Mouse (Mus musculus) cerebellum, postnatal 10 days (tissue): ENCODE measurements around the gene Midn.
A peak's percentile ranks its signal among the peaks of the same experiment; 100 is the strongest.
"Not testable (repeated sequence)": the region's sequence is repeated elsewhere in the genome, so short reads cannot be mapped to it uniquely, and the experiment has no call there.

Experiments used
- DNase-seq, 2 experiments: peaks; one replicate each; pipeline ENCODE4 v3.0.0; 2021; ENCODE audit warnings: mixed read lengths in 2 of 2

Gene Midn

DNA sequence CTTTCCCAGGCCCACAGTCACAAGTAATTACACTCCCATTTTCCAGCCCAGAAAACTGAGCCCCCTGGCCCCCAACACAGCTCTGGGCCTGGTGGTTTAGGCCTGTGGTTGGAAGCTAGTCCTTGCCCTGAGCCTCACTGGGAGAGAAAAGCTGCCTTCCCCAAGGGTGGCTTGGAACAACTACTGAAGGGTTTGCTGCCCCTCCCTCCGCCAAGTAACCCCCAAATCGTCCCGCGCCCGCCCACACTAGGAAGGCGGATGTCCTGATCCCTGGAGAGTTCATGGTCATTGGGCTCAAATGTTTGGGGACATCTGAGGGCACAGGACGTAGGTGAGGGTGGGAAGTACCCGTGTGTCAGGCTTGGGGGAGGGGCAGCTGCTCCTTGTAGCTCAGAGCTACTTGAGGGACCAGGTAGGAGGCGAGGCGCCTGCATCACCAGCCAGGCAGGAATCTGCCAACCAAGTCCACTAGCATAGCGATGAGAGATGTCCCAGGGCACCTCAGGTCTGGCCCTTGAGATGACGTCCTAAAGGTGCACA is 11.0 kb downstream of the Midn start:
- DNase-seq, result peak; percentile 75 to 79

GRCm38 (mm10) chr10:80159561-80160454 is 11.7 kb downstream of the Midn start:
- DNase-seq, result peak; percentile 99 to 100

DNA sequence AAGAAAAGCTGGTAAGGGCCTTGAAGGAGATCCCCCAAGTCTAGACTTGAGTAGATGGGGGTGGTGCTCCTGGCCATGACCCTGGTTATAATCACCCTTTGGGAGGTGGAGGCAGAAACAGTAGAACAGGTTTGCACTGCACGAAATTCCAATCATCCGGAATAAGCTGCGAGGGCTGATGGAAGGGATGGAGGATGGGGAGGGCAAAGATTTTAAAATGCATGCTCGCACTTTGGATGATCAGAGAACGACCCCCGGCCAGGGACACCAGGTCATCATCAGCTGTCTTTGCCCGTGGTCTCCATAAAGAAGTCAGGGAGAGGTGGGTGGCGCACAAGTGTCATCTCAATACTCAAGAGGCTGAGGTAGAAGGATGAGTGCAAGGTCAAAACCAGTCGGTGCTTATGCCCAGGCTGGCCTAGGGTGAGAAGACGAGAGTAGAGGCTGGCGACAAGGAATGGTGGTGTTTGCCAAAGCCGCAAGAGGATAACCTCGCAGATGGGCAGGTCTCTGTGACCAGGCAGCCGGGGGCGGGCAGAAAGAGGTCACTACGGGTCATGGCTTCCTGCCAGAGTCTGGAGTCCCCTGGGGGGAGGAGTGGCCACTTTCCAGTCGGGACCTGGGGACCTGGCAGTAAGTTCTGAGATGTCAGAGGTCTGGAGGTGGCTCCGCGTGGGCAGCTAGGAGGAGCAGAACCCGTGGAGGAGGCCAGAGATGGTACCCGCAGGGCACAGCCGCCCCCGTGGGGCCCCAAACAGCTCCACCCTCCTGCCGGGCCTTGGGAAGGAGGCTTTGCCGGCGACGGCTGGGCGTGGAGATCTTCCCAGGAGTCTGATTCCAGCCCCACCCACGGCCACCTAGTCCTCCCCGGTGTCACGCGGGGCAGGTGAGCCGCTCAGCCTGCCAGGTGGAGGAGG is 12.6 kb downstream of the Midn start:
- DNase-seq, result peak; percentile 84 to 88

DNA sequence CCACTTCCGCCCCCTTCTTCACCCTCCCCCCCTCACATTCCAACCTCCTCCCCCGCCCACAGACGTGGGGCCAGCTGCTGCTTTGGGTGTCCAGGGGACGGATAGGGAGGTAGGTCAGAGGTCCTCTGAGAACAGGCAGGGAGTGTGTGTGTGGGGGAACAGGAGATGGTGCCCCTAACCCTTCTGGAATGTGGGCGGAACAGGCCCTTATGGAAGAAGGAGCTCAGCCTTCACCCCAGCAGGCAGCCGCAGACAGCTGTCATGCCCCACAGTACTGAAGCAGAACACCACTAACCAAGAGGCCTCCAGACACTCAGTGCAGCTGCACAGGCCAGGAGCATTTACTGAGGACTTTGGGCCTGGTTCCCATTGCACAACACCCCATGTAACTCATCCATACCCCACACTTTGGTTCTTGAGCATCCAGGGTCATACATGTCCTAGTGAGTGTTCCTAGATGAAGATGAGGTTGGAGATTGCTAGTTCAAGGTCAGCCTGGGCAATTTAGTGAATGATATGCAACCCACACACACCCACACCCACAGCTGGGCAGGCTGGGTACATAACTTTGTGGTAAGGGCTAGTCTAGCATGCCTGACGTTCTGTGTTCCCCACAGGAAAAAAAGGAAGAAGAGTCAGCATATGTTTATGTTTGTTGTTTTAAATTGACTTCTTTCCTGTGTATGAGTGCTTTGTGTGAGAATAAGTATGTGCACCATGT is 13.6 kb downstream of the Midn start:
- no peak for DNase-seq

GRCm38 (mm10) chr10:80162243-80162608 is 14.2 kb downstream of the Midn start:
- no peak for DNase-seq

DNA sequence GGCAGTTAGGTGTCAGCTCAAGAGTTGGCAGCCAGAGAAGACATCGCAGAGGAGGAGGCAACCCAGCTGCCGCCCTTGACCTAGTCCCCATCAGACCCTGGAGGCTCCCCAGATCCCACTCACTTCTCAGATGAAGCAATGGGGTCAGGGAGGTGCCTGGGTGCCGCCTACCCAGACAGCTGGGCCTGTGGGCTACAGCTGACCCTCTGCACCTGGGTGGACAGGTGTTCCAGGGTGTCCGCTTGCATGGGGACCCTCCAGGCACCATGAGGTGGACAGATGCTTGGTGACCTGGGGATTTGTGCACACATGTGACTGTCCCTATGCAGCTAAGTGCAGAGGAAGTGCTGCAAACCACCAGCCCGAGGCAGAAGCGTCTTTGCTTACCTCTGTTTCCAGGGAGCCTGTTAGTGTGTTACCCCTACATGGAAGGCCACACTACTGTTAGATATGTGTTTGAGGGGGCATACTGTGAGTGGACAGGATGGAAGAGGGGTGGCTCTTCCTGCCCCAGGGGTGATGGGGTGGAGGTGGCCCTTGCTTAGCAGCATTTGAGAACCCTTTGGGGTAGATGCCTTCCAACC is 14.7 kb downstream of the Midn start:
- DNase-seq, result no peak

DNA sequence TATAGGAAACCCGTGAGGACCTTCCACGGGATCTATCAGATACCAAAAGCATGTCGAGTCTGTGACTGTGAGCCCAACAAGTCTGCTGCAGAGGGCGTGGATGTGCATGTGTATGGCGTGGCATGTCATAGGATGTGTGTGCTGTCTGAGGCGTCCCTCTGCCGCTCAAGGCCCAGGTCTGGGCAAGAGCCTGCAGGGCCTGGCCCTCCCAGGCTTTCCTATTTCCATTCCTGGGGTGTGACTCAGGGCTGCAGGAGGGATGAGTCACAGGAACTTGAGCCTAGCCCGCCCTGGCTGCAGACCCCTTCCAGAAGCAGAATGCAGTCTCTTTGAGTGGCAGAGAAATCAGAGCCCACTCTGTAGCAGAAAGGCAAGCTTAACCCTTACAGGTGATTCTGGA is 15.6 kb downstream of the Midn start:
- no peak for DNase-seq

GRCm38 (mm10) chr10:80164161-80164997 is 16.3 kb downstream of the Midn start:
- DNase-seq, result peak; percentile 72 to 75

DNA sequence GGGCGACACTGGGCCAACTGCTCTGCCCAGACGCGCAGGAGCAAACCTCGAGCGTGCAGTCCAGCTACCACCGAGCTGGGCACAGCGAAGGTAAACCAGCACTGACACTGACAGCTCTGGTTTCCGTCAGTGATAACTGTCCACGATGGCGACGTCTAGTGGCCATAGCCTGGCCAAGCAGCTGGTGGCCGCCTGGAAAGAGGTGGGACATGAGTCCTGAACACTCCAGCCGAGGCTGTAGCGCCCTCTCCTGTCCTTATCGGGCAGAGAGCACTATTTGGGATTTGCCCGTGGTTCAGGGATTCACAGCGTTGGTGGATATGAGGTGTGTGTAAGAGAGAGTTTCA is 16.9 kb downstream of the Midn start:
- peak; percentile 99 for DNase-seq

GRCm38 (mm10) chr10:80165392-80166128 is 17.5 kb downstream of the Midn start, which contains the start of gene Cirbp:
Gene Cirbp (plus strand): TSS chr10:80165985.
- peak; percentile 74 to 76 for DNase-seq

- DNase-seq, result not testable (repeated sequence)
Measured at GRCm38 (mm10) chr10:80166136-80166535, 18.1 kb downstream of the Midn start.

- peak; percentile 99 for DNase-seq
Measured at GRCm38 (mm10) chr10:80167460-80168037, 19.5 kb downstream of the Midn start.

- peak; percentile 97 for DNase-seq
Measured at GRCm38 (mm10) chr10:80168038-80168661, 20.1 kb downstream of the Midn start.

- no peak for DNase-seq
Measured at GRCm38 (mm10) chr10:80169070-80169469, 21.0 kb downstream of the Midn start.

DNA sequence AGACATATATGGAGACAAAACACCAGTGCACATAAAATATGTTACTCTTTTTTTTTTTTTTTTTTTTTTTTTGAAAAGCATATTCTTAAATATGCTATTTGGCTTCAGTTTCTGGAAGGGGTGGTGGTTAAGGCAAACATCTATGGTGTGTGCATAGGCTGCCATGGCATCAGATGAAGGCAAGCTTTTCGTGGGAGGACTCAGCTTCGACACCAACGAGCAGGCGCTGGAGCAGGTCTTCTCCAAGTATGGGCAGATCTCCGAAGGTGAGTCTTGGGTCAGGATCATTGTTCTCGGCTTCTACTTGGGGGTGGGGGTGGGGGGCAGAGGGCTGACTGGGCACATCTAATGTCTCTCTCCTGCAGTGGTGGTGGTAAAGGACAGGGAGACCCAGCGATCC is 21.6 kb downstream of the Midn start:
- DNase-seq, result no peak

DNA sequence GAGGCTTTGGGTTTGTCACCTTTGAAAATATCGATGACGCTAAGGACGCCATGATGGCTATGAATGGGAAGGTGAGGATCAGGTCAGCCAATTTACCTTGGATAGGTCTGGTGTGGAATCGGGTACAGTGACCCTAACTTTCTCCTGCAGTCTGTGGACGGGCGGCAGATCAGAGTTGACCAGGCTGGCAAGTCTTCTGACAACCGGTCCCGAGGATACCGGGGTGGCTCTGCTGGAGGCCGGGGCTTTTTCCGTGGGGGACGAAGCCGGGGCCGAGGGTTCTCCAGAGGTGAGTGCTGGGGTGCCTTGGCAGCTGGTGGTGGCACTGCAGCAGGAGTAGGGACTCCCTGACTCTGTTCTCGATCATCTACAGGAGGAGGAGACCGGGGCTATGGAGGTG is 22.0 kb downstream of the Midn start:
- no peak for DNase-seq

DNA sequence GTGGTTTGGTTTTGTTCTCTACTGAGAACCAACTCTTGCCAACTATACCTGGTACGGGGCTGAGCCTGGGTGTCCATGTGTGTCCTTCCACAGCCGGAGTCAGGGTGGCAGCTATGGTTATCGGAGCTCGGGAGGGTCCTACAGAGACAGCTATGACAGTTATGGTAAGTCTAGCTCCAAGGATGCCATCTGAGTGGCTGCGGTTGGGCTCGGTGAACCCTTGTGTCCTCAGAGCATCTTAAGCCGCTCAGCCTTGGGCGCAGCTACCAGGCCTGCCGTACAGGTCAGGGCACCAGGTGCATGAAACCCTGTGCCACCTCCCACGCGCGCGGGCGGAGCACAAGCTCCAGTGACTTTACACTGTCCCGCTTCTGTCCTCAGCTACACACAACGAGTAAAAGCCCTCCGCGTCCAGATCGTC is 22.5 kb downstream of the Midn start:
- DNase-seq, result peak in 1 of 2 experiments; percentile 25

GRCm38 (mm10) chr10:80171252-80171651 is 23.2 kb downstream of the Midn start:
- DNase-seq, result peak in 1 of 2 experiments; percentile 12

DNA sequence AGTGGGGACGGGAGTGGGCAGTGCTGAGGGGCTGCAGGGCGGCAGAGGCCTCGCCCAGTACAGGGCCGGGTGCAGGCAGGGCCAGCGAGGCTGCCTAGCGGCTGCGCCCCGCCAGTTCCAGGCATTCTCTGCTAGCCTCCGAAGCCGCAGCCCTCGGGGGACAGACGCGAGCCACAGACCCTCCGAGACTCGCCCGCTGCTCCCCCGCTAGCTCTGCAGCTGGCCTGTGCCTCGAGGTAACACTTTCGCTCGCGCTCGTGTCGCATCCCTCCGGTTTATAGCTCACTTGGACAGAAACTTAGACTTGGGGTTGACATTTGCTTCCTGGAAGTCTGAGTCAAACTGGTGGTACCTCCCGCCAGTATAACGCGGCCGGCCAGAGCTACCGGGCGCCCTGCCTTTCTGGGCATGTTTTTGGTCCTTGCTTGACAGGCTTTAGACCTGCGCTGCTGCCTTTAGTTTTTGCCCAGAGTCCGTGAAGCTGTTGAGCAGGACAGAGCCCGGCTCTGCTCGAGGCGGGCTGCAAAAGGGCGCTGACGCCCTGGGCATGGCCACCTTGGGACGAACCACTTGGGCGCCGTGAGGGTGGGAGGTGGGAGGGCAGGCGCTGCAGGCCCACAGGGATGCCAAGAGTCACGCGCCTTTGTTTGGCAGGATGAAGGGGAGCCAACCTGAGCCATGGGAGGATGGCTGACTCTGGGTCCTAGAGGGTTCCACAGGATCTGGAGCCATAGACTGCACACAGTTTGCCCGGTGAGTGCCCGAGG is 23.9 kb downstream of the Midn start:
- DNase-seq, result peak; percentile 48 to 59
